Mouse (Mus musculus) G1E (cell line): ENCODE measurements around the gene Ankle2.

ENCODE experiments used
- CTCF ChIP-seq: IDR thresholded peaks from 2 replicates; pipeline ENCODE4 v1.5.1; 2012; ENCODE audit warnings: low read depth, low read length, inconsistent platforms, mixed read lengths
- POLR2AphosphoS5 ChIP-seq: IDR thresholded peaks from 2 replicates; pipeline ENCODE4 v1.6.1; 2012; ENCODE audit warnings: low read depth, low read length, inconsistent platforms; ENCODE audit not compliant: insufficient replicate concordance
- TAL1 ChIP-seq: conservative IDR thresholded peaks from 2 replicates; pipeline ENCODE4 v1.6.1; 2012; ENCODE audit warnings: low read depth, low read length, inconsistent platforms, mixed read lengths

DNA sequence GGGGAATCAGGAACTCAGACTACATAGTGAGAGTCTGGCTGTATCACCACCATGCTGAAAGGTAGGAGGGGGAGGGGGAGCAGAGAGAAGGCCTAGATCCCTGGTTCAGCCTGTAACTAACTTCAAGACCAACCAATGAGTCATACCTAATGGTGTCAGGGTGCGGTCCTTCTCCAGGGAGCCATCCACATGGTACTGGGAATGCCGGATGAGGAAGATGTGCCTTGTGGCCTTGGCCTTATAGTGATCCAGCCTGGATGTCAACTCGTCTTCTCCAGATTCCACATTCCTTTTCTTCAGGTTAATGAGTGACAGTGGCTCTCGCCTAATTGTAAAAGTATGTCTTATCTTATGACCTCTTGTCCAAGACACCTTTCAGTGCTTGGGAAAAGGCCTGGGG, 36.1 kb downstream of the Ankle2 start:
- TF ChIP-seq CTCF = no peak
- no peak for TF ChIP-seq TAL1
- TF ChIP-seq POLR2AphosphoS5 = no peak
